ENCODE assay signal across 24 mouse cellular contexts in genomic region chr5:73571395-73572156, GRCm38 (mm10).
DNase-seq lines count a peak whose midpoint lies in the region; ATAC-seq and TF ChIP-seq lines count a peak whose summit lies in the region.
"Had no signal": no experiment of that assay in that cellular context is flagged by ENCODE, and none has a peak within 500 bp of the region (broad histone marks: within the 10 kb centered on the region; RNA-seq: fewer than 3 reads in every experiment).

No protein-coding gene starts in this region.

- no peak overlapping the region for H3K9ac ChIP-seq in heart, embryonic 12.5 days
- H3K9ac ChIP-seq in intestine, postnatal 0 days (ENCODE audit: low read depth, low read length) = no peak overlapping the region
- no peak overlapping the region for H3K9ac ChIP-seq in forebrain, postnatal 0 days
- H3K9ac ChIP-seq: embryonic facial prominence, embryonic 12.5 days; forebrain, embryonic 13.5 days; forebrain, embryonic 15.5 days had no signal

- peak; percentile 73 for DNase-seq in heart, adult 11 months
- DNase-seq in kidney, adult 18-20 months = peak; percentile 1
- no peak for DNase-seq in kidney, adult 11 months
- no peak for DNase-seq in forebrain, postnatal 0 days
- DNase-seq: adrenal gland, adult 8-10 months; adrenal gland, postnatal 14 days; adrenal gland, postnatal 36 days; B cell, adult 2 months; cerebellum, adult 11-12 months; cerebellum, adult 2 months; cerebellum, adult 9-10 months; cerebellum, postnatal 10 days; cerebellum, postnatal 25 days had no signal

- H3K4me1 ChIP-seq in heart, embryonic 12.5 days (replicated peaks) = 0 out of 2 replicates have a peak, but pooled peaks cover under 1% of the 10 kb centered on the region
- 0 out of 2 replicates have a peak, but pooled peaks cover 4% of the 10 kb centered on the region for H3K4me1 ChIP-seq in intestine, postnatal 0 days (replicated peaks; ENCODE audit: control insufficient read depth, insufficient read depth, low read length)
- 0 out of 2 replicates have a peak, but pooled peaks cover 6% of the 10 kb centered on the region for H3K4me1 ChIP-seq in forebrain, postnatal 0 days (ENCODE audit: insufficient read depth)
- H3K4me1 ChIP-seq: embryonic facial prominence, embryonic 12.5 days; forebrain, embryonic 13.5 days had no signal

- H3K4me3 ChIP-seq in heart, embryonic 12.5 days = no peak overlapping the region
- no peak overlapping the region for H3K4me3 ChIP-seq in intestine, postnatal 0 days (ENCODE audit: low read depth, low read length)
- H3K4me3 ChIP-seq in forebrain, postnatal 0 days (ENCODE audit: low read depth, low read length) = no peak overlapping the region
- H3K4me3 ChIP-seq: embryonic facial prominence, embryonic 10.5 days; embryonic facial prominence, embryonic 12.5 days; forebrain, embryonic 13.5 days; forebrain, embryonic 15.5 days had no signal

- no peaks in the 10 kb centered on the region for H3K27me3 ChIP-seq in heart, embryonic 12.5 days (replicated peaks)
- no peaks in the 10 kb centered on the region for H3K27me3 ChIP-seq in intestine, postnatal 0 days (replicated peaks; ENCODE audit: control insufficient read depth, insufficient read depth, low read length)
- H3K27me3 ChIP-seq in forebrain, postnatal 0 days (ENCODE audit: insufficient read depth, low read length) = no peaks in the 10 kb centered on the region
- H3K27me3 ChIP-seq: CH12.LX; embryonic facial prominence, embryonic 12.5 days; forebrain, embryonic 13.5 days; forebrain, embryonic 15.5 days; Patski had no signal

- no peaks in the 10 kb centered on the region for H3K36me3 ChIP-seq in heart, embryonic 12.5 days
- no peaks in the 10 kb centered on the region for H3K36me3 ChIP-seq in intestine, postnatal 0 days (ENCODE audit: control insufficient read depth, insufficient read depth)
- H3K36me3 ChIP-seq in forebrain, postnatal 0 days (ENCODE audit: insufficient read depth) = no peaks in the 10 kb centered on the region
- H3K36me3 ChIP-seq: embryonic facial prominence, embryonic 10.5 days; embryonic facial prominence, embryonic 12.5 days; forebrain, embryonic 15.5 days; G1E had no signal

- no peak overlapping the region for H3K4me2 ChIP-seq in heart, embryonic 12.5 days
- H3K4me2 ChIP-seq in intestine, postnatal 0 days (replicated peaks; ENCODE audit: low read depth) = no peak overlapping the region
- H3K4me2 ChIP-seq in forebrain, postnatal 0 days (ENCODE audit: low read depth) = no peak overlapping the region
- H3K4me2 ChIP-seq: embryonic facial prominence, embryonic 12.5 days; forebrain, embryonic 13.5 days; forebrain, embryonic 15.5 days had no signal

- ATAC-seq in heart, embryonic 12.5 days (ENCODE audit: insufficient number of reproducible peaks, low FRiP score) = no peak
- peak; percentile 59; the same call in 1 of the 2 replicates for ATAC-seq in intestine, postnatal 0 days
- no peak for ATAC-seq in forebrain, postnatal 0 days
- ATAC-seq: activated CD4-positive, CD25-positive, alpha-beta regulatory T cell, adult 4 months; CD4-positive, CD25-positive, alpha-beta regulatory T cell, adult 4 months; forebrain, embryonic 13.5 days; forebrain, embryonic 15.5 days; Patski had no signal

- H3K27ac ChIP-seq in heart, embryonic 12.5 days (ENCODE audit: poor library complexity, severe bottlenecking) = no peak overlapping the region
- H3K27ac ChIP-seq in intestine, postnatal 0 days (ENCODE audit: low read depth, low read length) = no peak overlapping the region
- no peak overlapping the region for H3K27ac ChIP-seq in forebrain, postnatal 0 days (ENCODE audit: low read depth, low read length)
- H3K27ac ChIP-seq: embryonic facial prominence, embryonic 10.5 days; embryonic facial prominence, embryonic 12.5 days; forebrain, embryonic 13.5 days; forebrain, embryonic 15.5 days had no signal

- no peak for TF ChIP-seq CTCF in intestine, postnatal 0 days (IDR thresholded peaks at IDR 0.05; ENCODE audit: low read depth)
- no peak for TF ChIP-seq CTCF in forebrain, postnatal 0 days (IDR thresholded peaks at IDR 0.05; ENCODE audit: low read depth)

- no peaks in the 10 kb centered on the region for H3K9me3 ChIP-seq in heart, embryonic 12.5 days (replicated peaks)
- H3K9me3 ChIP-seq in intestine, postnatal 0 days (ENCODE audit: control insufficient read depth) = no peaks in the 10 kb centered on the region
- no peaks in the 10 kb centered on the region for H3K9me3 ChIP-seq in forebrain, postnatal 0 days (ENCODE audit: low read length)
- H3K9me3 ChIP-seq: embryonic facial prominence, embryonic 10.5 days; embryonic facial prominence, embryonic 12.5 days; forebrain, embryonic 13.5 days; forebrain, embryonic 15.5 days; G1E had no signal

- 89% methylated on average over 6 of the region's 6 CpGs for WGBS in heart, embryonic 12.5 days
- 67% methylated on average over 6 of the region's 6 CpGs for WGBS in intestine, postnatal 0 days
- whole genome bisulfite sequencing in forebrain, postnatal 0 days = 94% methylated on average over 6 of the region's 6 CpGs

Comparison
In these comparisons a context has a peak if more than half of its experiments do, and no peak if none do; other contexts are left out.
1. DNase-seq: peak in heart, adult 11 months (single experiment) and kidney, adult 18-20 months (single experiment); none in kidney, adult 11 months (single experiment) and forebrain, postnatal 0 days (single experiment).